Mouse (Mus musculus) midbrain, postnatal 0 days (tissue): Measurements from ENCODE around the gene Insl6. TPM values are rescaled to one million over a fixed set of nuclear protein-coding genes. Genes with fewer than 3 reads are reported as not detected.

ENCODE experiments used
- ATAC-seq: fragments of 200-750 bp; cut with Nextera tagmentation; 2 replicates; pipeline ENCODE4 v1.8.0; 2017; ENCODE audit warnings: moderate number of reproducible peaks, mild to moderate bottlenecking, moderate TSS enrichment, moderate library complexity; ENCODE audit not compliant: low FRiP score
- DNase-seq: peaks from one replicate; pipeline ENCODE4 v3.0.0-alpha.2; 2015; ENCODE audit warnings: low spot score
- H3K27ac ChIP-seq: fragments of 300-500 bp; sonication (generic); 2 replicates; pipeline ENCODE4 v1.5.1; 2014; ENCODE audit warnings: low read depth, mild to moderate bottlenecking, low read length, mixed read lengths
- H3K27me3 ChIP-seq: fragments of 300-500 bp; sonication (generic); 2 replicates; pipeline ENCODE4 v1.6.1; 2014; ENCODE audit warnings: low read length, control low read depth, mixed read lengths; ENCODE audit not compliant: insufficient read depth
- H3K36me3 ChIP-seq: fragments of 300-500 bp; sonication (generic); 2 replicates; pipeline ENCODE4 v1.6.1; 2014; ENCODE audit warnings: low read length, control low read depth, mixed read lengths; ENCODE audit not compliant: insufficient read depth
- H3K4me1 ChIP-seq: fragments of 300-500 bp; sonication (generic); 2 replicates; pipeline ENCODE4 v1.6.1; 2014; ENCODE audit warnings: mild to moderate bottlenecking, control low read depth, antibody characterized with exemption, low read length, mixed read lengths; ENCODE audit not compliant: insufficient read depth
- H3K4me2 ChIP-seq: fragments of 300-500 bp; sonication (generic); 2 replicates; pipeline ENCODE4 v1.6.1; 2014; ENCODE audit warnings: low read depth, mild to moderate bottlenecking, low read length, mixed read lengths; ENCODE audit not compliant: poor library complexity, severe bottlenecking
- H3K4me3 ChIP-seq: fragments of 300-500 bp; sonication (generic); 2 replicates; pipeline ENCODE4 v1.5.1; 2014; ENCODE audit warnings: low read depth, mild to moderate bottlenecking, low read length, moderate library complexity
- H3K9ac ChIP-seq: fragments of 300-500 bp; sonication (generic); replicated peaks from 2 replicates; pipeline ENCODE4 v1.6.1; 2014; ENCODE audit warnings: mild to moderate bottlenecking, low read length, moderate library complexity, mixed read lengths; ENCODE audit not compliant: poor library complexity, severe bottlenecking
- H3K9me3 ChIP-seq: fragments of 300-500 bp; sonication (generic); 2 replicates; pipeline ENCODE4 v1.6.1; 2016; ENCODE audit warnings: low read length, control low read depth
- CTCF ChIP-seq: IDR thresholded peaks from 2 replicates; pipeline ENCODE4 v1.5.1; 2016; ENCODE audit warnings: antibody characterized with exemption, mild to moderate bottlenecking
- whole genome bisulfite sequencing: fragments of 180-500 bp; shearing (Covaris S2); extraction: QIAGEN DNeasy Blood & Tissue Kit; methylation state at CpG from one replicate; pipeline ENCODE4 v1.1.7; 2014; 5-methylcytosine and 5-hydroxymethylcytosine counted together
- polyA plus RNA-seq: library from polyadenylated mRNA; unstranded; fragments of >200 nt; fragmentation: Nextera tagmentation; extraction: Ambion mirVana; gene quantifications from 2 replicates; pipeline ENCODE4 v1.2.1, GENCODE M21; 2015
- total RNA-seq: library from RNA; depleted of rRNA; stranded (reverse); fragments of >200 nt; gene quantifications from 2 replicates; pipeline ENCODE4 v1.2.3, GENCODE M21; 2014; rRNA removed

Gene Insl6
- total and polyA plus RNA-seq, 2 experiments from 2014 or later: 1.5 TPM; not detected in 1

GRCm38 (mm10) chr19:29272011-29272809 is 52.9 kb downstream of the Insl6 start:
- no peak overlapping the region for H3K9ac ChIP-seq
- 94% methylated on average over 3 of the region's 3 CpGs for WGBS
- H3K4me3 ChIP-seq: no peak overlapping the region
- H3K9me3 ChIP-seq: no peaks in the 10 kb centered on the region
- no peaks in the 10 kb centered on the region for H3K27me3 ChIP-seq
- TF ChIP-seq CTCF: peak; percentile 9; the same call in 1 of the 2 replicates
- peaks cover 10% of the 10 kb centered on the region for H3K36me3 ChIP-seq
- no peak for ATAC-seq
- no peaks in the 10 kb centered on the region for H3K4me1 ChIP-seq
- DNase-seq: no peak
- H3K4me2 ChIP-seq: no peak overlapping the region
- H3K27ac ChIP-seq: no peak overlapping the region

Other genes with a start within 250 kb of the Insl6 start
- 23.6 and 26.1 TPM in 2 replicates for gene Rcl1, start 224.0 kb downstream of the Insl6 start, total RNA-seq
- 34.6 and 37.8 TPM in 2 replicates for gene Rcl1, start 224.0 kb downstream of the Insl6 start, polyA plus RNA-seq
- 35.3 and 37.6 TPM in 2 replicates for gene Jak2, start 73.5 kb downstream of the Insl6 start, total RNA-seq
- gene Jak2, start 73.5 kb downstream of the Insl6 start, polyA plus RNA-seq: 10.7 and 12.0 TPM in 2 replicates
- gene Rln1, start 9.3 kb upstream of the Insl6 start, total RNA-seq: 4.5 and 5.8 TPM in 2 replicates
- gene Rln1, start 9.3 kb upstream of the Insl6 start, polyA plus RNA-seq: 6.9 and 7.2 TPM in 2 replicates
- gene Plgrkt, start 42.0 kb upstream of the Insl6 start, total RNA-seq: 25.9 and 26.4 TPM in 2 replicates
- gene Plgrkt, start 42.0 kb upstream of the Insl6 start, polyA plus RNA-seq: 61.9 and 63.5 TPM in 2 replicates
- gene Cd274, start 42.1 kb upstream of the Insl6 start, total RNA-seq: 0.22 and 0.66 TPM in 2 replicates
- 0.16 and 0.38 TPM in 2 replicates for gene Cd274, start 42.1 kb upstream of the Insl6 start, polyA plus RNA-seq
- gene Pdcd1lg2, start 85.6 kb upstream of the Insl6 start, total RNA-seq: 0.24 and 0.71 TPM in 2 replicates
- gene Pdcd1lg2, start 85.6 kb upstream of the Insl6 start, polyA plus RNA-seq: 0.15 TPM in 1 of 2 replicates, not detected in the other
- 37.4 and 45.9 TPM in 2 replicates for gene Ric1, start 196.9 kb upstream of the Insl6 start, total RNA-seq
- 10.7 and 13.8 TPM in 2 replicates for gene Ric1, start 196.9 kb upstream of the Insl6 start, polyA plus RNA-seq